In genomic region chr7:57132471-57132870, GRCm38 (mm10) we compare ENCODE assay signal across 19 mouse cellular contexts.
A peak's percentile ranks its signal among the peaks of the same experiment; 100 is the strongest.
DNase-seq lines count a peak whose midpoint lies in the region.
"Had no signal": no experiment of that assay in that cellular context is flagged by ENCODE, and none has a peak within 500 bp of the region (broad histone marks: within the 10 kb centered on the region; RNA-seq: fewer than 3 reads in every experiment).

No protein-coding gene starts in this region.

- no peaks in the 10 kb centered on the region for H3K9me3 ChIP-seq in midbrain, embryonic 10.5 days (replicated peaks)
- H3K9me3 ChIP-seq: embryonic facial prominence, embryonic 13.5 days; forebrain, embryonic 12.5 days; hindbrain, embryonic 15.5 days had no signal

- H3K27me3 ChIP-seq in midbrain, embryonic 10.5 days (ENCODE audit: low read depth, poor library complexity, severe bottlenecking), result no peaks in the 10 kb centered on the region
- H3K27me3 ChIP-seq: embryonic facial prominence, embryonic 13.5 days; forebrain, embryonic 12.5 days; heart, embryonic 13.5 days; hindbrain, embryonic 15.5 days; Patski had no signal

- H3K4me3 ChIP-seq in midbrain, embryonic 10.5 days, result no peak overlapping the region
- H3K4me3 ChIP-seq: embryonic facial prominence, embryonic 13.5 days; forebrain, embryonic 12.5 days; gastrocnemius, adult 2 months; heart, embryonic 13.5 days; hindbrain, embryonic 15.5 days had no signal

- H3K27ac ChIP-seq in midbrain, embryonic 10.5 days (replicated peaks), result no peak overlapping the region
- H3K27ac ChIP-seq: embryonic facial prominence, embryonic 13.5 days; forebrain, embryonic 12.5 days; gastrocnemius, adult 2 months; heart, embryonic 13.5 days; hindbrain, embryonic 15.5 days had no signal

- no peaks in the 10 kb centered on the region for H3K4me1 ChIP-seq in midbrain, embryonic 10.5 days
- H3K4me1 ChIP-seq: embryonic facial prominence, embryonic 13.5 days; forebrain, embryonic 12.5 days; heart, embryonic 13.5 days; hindbrain, embryonic 15.5 days had no signal

- no peaks in the 10 kb centered on the region for H3K36me3 ChIP-seq in midbrain, embryonic 10.5 days
- H3K36me3 ChIP-seq: embryonic facial prominence, embryonic 13.5 days; forebrain, embryonic 12.5 days; heart, embryonic 13.5 days; hindbrain, embryonic 15.5 days had no signal

- DNase-seq in adrenal gland, adult (ENCODE audit: inconsistent age in 2 of 2, low spot score in 1 of 2), result peak; percentile 12 to 83
- no peak for DNase-seq in adrenal gland, postnatal 4 days (ENCODE audit: low spot score in 2 of 2)
- peak; percentile 13 for DNase-seq in right cerebral cortex, adult 18-20 months
- no peak for DNase-seq in right cerebral cortex, postnatal 14 days
- peak; percentile 1 for DNase-seq in adrenal gland, postnatal 25 days
- no peak for DNase-seq in urinary bladder, postnatal 14 days (ENCODE audit: low spot score)
- no peak for DNase-seq in gastrocnemius, postnatal 10 days
- DNase-seq in midbrain, embryonic 10.5 days (ENCODE audit: low spot score), result no peak
- DNase-seq: cerebellum, adult 9-10 months; cerebellum, postnatal 25 days; gastrocnemius, adult 2 months; gastrocnemius, postnatal 36 days; heart, adult 11 months; heart, postnatal 36 days had no signal

- WGBS in midbrain, embryonic 10.5 days, result 83% methylated on average over 2 of the region's 2 CpGs

Comparison
In these comparisons a context has a peak if more than half of its experiments do, and no peak if none do; other contexts are left out.
1. DNase-seq: peak in adrenal gland, adult (2 of 2), right cerebral cortex, adult 18-20 months (single experiment) and adrenal gland, postnatal 25 days (single experiment); none in adrenal gland, postnatal 4 days (0 of 2), right cerebral cortex, postnatal 14 days (single experiment), urinary bladder, postnatal 14 days (single experiment), gastrocnemius, postnatal 10 days (single experiment) and midbrain, embryonic 10.5 days (single experiment).